Mouse (Mus musculus): Measurements from ENCODE around the gene Hspa1l. TPM values are rescaled to one million over a fixed set of nuclear protein-coding genes. Genes with fewer than 3 reads are reported as not detected.
"Not testable (repeated sequence)": the region's sequence is repeated elsewhere in the genome, so short reads cannot be mapped to it uniquely, and the experiment has no call there.

Hspa1l gene
- polyA plus RNA-seq, 1 experiment from 2014 or later: 2.1 TPM

DNA sequence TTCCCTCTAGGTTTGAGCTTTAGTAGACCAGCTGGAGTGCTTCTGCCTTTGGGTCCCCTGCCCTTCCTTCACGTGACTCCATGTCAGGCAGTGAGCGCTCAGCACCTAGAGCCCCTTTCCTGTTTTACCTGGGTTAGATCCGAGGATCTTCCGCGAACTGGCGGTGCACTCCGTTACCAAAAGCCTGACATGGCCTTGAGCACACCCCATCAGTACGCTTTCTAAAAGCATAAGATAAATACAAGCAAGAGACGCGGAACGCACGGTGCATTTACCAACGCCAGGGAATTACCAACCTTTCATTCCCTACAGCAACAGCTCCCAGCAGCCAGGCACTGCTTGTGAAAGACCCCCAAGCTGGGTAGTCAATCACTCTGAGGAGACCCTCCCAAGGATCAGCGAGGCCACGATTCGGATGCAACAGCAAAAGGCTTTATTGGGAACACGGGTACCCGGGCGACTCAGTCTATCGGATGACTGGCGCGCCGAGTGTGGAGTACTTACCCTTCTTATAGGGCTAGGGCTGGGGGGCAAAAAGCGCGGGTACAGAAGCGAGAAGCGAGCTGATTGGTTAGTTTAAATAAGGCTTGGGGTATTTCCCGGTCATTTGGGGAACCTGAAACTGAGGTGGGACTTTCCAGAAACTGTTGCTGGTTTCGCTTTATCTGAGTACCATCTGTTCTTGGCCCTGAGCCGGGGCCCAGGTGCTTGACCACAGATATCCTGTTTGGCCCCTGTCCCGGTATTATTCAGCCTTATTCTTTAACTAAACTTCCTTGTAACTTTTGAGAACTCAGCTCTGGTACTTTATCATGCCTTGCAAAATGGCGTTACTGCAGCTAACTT is 27.6 kb downstream of the Hspa1l start:
- not testable (repeated sequence) for ATAC-seq (ENCODE audit: extremely low read depth, insufficient number of reproducible peaks, low FRiP score, low TSS enrichment); H3K27me3 ChIP-seq (replicated peaks); H3K9me3 ChIP-seq
- H3K4me3 ChIP-seq: peak overlapping the region; percentile 93
- peaks cover 41% of the 10 kb centered on the region for H3K36me3 ChIP-seq
- WGBS: 18% methylated on average over 30 of the region's 32 CpGs
- H3K4me1 ChIP-seq: peaks cover 64% of the 10 kb centered on the region
- peak overlapping the region; percentile 100 for H3K4me2 ChIP-seq
- H3K9ac ChIP-seq: peak overlapping the region; percentile 99
- peak overlapping the region; percentile 96 for H3K27ac ChIP-seq (replicated peaks)

DNA sequence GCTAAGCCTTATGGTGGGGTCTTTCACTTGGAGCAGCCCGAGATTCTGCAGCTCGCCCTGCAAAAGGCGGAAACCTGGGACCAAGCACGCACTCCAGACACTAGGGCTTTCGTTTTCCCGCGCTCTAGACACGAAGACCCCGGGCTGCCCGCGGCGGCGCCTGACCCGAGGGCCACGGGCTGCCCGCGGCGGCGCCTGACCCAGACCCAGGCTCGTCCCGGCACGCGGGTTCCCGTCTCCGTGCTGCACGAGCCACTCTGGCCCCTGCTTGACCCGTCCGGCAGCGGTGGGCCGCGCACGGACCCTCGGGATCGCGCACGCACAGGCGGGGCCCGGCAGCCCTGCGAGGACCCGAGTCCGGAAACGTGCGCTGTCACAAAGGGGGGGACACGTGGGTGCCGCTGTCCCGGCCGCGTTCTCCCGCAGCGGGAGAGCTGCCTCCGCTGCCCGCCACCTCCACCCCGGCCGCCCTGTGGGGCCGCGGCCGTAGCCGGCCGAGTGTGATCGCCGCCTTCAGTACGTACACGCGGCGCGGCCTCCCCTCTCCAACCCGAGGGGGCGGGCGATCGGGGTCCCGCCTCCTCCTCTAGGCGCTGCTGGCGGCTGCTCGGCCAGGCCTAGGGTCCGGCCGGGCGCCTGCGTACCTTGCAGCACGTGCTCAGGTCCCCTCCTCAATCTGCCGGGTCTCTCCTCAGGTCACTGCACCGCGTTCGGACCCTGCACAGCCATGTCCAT is 28.4 kb downstream of the Hspa1l start, which contains the start of gene Vars:
TSS of gene Vars (plus strand) at position 271 of the 735 bp plus-strand sequence.
- peak within 1 kb of the TSS; percentile 96 for H3K27ac ChIP-seq (replicated peaks)
- H3K9me3 ChIP-seq: no peaks in the 10 kb centered on the region
- peaks cover 64% of the 10 kb centered on the region for H3K4me1 ChIP-seq
- WGBS: under 1% methylated on average over 83 of the region's 83 CpGs
- H3K9ac ChIP-seq: peak within 1 kb of the TSS; percentile 99
- no peaks in the 10 kb centered on the region for H3K27me3 ChIP-seq (replicated peaks)
- peak within 1 kb of the TSS; percentile 100 for H3K4me2 ChIP-seq
- ATAC-seq (ENCODE audit: extremely low read depth, insufficient number of reproducible peaks, low FRiP score, low TSS enrichment): peak; percentile 85
- H3K36me3 ChIP-seq: peaks cover 49% of the 10 kb centered on the region
- H3K4me3 ChIP-seq: peak within 1 kb of the TSS; percentile 93

DNA sequence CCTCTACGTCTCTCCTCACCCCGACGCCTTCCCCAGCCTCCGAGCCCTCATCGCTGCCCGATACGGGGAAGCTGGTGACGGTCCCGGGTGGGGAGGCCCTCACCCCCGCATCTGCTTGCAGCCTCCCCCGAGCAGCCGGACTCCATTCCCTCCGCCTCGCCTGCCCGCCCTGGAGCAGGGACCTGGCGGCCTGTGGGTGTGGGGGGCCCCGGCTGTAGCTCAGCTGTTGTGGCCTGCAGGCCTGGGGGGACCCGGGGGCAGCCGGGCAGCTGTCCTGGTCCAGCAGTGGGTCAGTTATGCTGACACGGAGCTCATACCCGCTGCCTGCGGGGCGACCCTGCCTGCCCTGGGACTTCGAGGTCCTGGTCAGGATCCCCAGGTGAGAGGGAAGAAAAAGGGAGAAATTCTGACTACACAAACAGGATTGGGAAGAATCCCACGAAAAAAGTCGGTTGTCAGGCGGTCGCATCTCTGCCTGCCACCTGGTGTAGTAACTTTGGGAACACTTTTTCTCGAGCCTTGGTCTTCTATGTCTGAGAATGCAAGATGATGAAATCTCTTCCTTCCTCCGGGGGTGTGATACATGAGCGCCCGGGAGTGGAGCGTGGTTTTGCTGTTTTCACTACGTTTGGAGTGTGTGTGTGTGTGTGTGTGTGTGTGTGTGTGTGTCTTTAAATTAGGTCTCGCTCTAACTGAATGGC is 29.1 kb downstream of the Hspa1l start:
- peak overlapping the region; percentile 93 for H3K4me3 ChIP-seq
- no peaks in the 10 kb centered on the region for H3K9me3 ChIP-seq
- peaks cover 61% of the 10 kb centered on the region for H3K4me1 ChIP-seq
- peaks cover 55% of the 10 kb centered on the region for H3K36me3 ChIP-seq
- no peaks in the 10 kb centered on the region for H3K27me3 ChIP-seq (replicated peaks)
- peak overlapping the region; percentile 100 for H3K4me2 ChIP-seq
- H3K9ac ChIP-seq: peak overlapping the region; percentile 99
- peak overlapping the region; percentile 96 for H3K27ac ChIP-seq (replicated peaks)
- ATAC-seq (ENCODE audit: extremely low read depth, insufficient number of reproducible peaks, low FRiP score, low TSS enrichment): peak; percentile 2; the same call in 1 of the 2 replicates
- WGBS: under 1% methylated on average over 35 of the region's 35 CpGs

DNA sequence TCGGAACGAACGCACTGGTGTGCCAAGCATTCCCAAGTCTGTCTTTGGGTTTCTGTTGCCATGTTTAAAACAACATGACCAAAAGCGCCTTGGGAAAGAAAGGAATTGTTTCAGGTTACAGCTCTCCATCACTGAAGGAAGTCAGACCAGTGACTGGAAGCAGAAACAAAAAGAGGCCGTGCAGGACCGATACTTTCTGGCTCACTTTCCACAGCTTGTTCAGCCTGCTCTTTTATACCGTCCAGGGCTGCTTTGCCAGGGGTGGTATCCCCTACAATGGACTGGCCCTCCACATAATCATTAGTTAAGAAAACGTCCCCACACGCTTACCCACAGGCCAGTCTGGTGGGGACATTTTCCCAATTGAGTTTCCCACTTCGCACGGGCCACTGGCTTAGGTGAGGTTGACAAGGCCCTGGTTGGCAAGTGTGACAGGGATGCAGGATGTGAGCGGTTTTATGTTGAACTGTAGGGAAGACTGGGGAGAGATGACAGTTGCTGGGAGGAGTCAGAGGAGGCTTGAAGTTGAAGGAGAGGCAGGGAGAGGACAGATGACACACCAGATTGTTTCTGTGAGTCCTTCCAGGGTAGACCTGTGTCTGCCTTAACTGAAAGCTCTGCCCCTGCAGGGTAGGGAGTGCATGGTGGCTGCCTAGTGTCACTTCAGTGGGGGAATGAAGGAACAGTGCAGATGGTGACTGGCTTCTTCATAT is 29.8 kb downstream of the Hspa1l start:
- WGBS: 9% methylated on average over 12 of the region's 12 CpGs
- peaks cover 54% of the 10 kb centered on the region for H3K4me1 ChIP-seq
- H3K27ac ChIP-seq (replicated peaks): peak overlapping the region; percentile 96
- peak overlapping the region; percentile 93 for H3K4me3 ChIP-seq
- H3K9me3 ChIP-seq: no peaks in the 10 kb centered on the region
- H3K27me3 ChIP-seq (replicated peaks): no peaks in the 10 kb centered on the region
- peaks cover 58% of the 10 kb centered on the region for H3K36me3 ChIP-seq
- ATAC-seq (ENCODE audit: extremely low read depth, insufficient number of reproducible peaks, low FRiP score, low TSS enrichment): no peak
- H3K4me2 ChIP-seq: peak overlapping the region; percentile 100
- H3K9ac ChIP-seq: peak overlapping the region; percentile 99

DNA sequence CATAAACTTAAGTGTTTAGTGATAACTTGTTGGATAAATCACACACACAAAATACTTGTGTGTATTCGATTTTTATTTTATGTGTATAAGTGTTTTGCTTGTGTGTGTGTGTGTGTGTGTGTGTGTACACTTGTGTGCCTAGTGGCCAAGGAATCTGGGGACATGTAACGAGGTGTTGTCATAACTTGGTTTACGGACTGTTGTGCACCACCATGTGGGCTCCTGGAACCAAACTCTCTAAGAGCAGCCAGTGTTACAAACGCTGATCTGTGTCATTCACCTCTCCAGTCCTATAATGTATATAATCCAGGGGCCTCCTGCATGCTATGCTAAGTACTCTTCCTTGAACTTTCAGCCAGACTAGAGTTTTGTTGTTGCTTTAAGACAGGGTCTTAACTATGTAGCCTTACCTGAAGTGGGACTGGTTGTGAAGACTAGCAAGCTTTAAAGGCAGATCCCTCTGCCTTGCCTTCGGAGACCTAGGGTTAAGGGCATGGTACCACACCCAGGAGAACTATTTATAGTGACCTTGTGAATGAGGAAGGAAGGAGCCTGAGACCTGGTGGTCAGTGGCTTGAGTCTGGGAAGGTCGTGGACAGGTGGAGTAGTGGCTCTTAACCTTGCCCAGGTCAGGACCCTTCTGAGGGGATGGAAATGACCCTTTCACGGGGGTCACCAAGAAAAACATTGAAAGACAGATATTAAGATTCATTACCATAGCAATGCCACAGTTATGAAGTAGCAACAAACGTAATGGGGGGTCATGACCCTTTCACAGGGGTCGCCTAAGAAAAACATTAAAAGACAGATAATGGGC is 30.7 kb downstream of the Hspa1l start:
- no peak for ATAC-seq (ENCODE audit: extremely low read depth, insufficient number of reproducible peaks, low FRiP score, low TSS enrichment)
- Histone ChIP-seq H3K4me2 (peak overlapping the region; percentile 100), H3K4me1 (peaks cover 45% of the 10 kb centered on the region), H3K9ac (peak overlapping the region; percentile 99), H3K9me3 (no peaks in the 10 kb centered on the region), H3K27ac (replicated peaks) (no peak overlapping the region), H3K27me3 (replicated peaks) (no peaks in the 10 kb centered on the region), H3K4me3 (peak overlapping the region; percentile 93), H3K36me3 (peaks cover 58% of the 10 kb centered on the region)
- WGBS: 61% methylated on average over 9 of the region's 9 CpGs

DNA sequence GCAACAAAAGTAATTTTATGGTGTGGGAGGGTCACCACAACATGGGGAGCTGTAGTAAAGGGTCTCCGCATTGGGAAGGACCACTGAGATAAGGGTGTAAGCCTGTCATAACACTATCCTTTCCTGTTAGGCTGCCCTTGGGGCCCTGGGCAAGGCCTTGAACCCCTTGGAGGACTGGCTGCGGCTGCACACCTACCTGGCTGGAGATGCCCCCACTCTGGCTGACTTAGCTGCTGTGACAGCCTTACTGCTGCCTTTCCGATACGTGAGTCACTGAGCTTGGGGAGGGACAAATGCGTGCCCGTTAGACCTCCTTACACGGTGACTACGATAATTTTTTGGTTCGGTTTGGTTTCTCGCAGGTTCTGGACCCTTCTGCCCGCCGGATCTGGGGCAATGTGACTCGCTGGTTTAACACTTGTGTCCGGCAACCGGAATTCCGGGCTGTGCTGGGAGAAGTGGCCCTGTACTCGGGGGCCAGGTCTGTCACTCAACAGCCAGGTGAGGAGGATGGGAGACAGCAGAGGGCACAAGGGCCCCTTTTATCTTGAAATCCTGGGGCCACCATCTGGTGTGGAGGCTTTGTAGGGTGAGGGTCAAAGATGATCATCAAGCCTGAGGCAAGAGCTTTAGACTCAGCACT is 31.7 kb downstream of the Hspa1l start:
- ATAC-seq (ENCODE audit: extremely low read depth, insufficient number of reproducible peaks, low FRiP score, low TSS enrichment): no peak
- WGBS: 89% methylated on average over 17 of the region's 17 CpGs
- Histone ChIP-seq H3K4me3 (no peak overlapping the region), H3K4me2 (no peak overlapping the region), H3K27me3 (replicated peaks) (no peaks in the 10 kb centered on the region), H3K4me1 (peaks cover 35% of the 10 kb centered on the region), H3K9ac (peak overlapping the region; percentile 40), H3K9me3 (no peaks in the 10 kb centered on the region), H3K36me3 (peaks cover 58% of the 10 kb centered on the region), H3K27ac (replicated peaks) (no peak overlapping the region)

DNA sequence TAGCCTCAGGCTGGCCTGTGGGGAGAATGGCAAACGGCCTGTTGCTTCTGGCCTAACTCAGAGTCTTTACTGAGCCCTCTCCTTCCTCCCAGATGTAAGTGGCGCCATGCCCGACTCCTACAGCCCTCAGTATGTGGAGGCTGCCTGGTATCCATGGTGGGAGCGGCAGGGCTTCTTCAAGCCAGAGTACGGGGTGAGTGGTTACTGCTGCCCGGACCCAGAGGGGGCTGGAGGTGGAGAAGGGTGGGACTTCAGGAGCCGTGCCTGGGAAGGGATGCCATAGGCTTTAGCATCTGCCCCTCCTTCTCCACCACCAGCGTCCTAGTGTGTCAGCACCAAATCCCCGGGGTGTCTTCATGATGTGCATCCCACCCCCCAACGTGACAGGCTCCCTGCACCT is 32.7 kb downstream of the Hspa1l start:
- Histone ChIP-seq H3K27me3 (replicated peaks) (no peaks in the 10 kb centered on the region), H3K9ac (no peak overlapping the region), H3K9me3 (no peaks in the 10 kb centered on the region), H3K4me3 (no peak overlapping the region), H3K27ac (replicated peaks) (no peak overlapping the region), H3K36me3 (peaks cover 67% of the 10 kb centered on the region), H3K4me2 (no peak overlapping the region), H3K4me1 (peaks cover 26% of the 10 kb centered on the region)
- ATAC-seq (ENCODE audit: extremely low read depth, insufficient number of reproducible peaks, low FRiP score, low TSS enrichment): no peak
- 93% methylated on average over 10 of the region's 10 CpGs for WGBS

DNA sequence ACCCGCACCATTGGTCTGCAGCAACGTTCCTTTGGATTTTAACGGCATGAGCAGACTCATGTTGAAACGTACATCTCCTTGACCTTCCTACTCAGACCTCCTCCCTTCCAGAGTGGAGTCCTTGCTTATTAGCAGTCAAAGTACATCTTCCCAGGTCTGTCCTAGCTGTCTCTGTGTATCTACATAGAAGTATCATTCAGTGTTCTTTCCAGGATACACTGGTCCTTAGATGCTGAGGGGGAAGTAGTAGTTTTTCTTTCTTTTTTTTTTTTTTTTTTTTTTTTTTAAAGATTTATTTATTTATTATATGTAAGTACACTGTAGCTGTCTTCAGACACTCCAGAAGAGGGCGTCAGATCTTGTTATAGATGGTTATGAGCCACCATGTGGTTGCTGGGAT is 33.4 kb downstream of the Hspa1l start:
- not testable (repeated sequence) for H3K4me3 ChIP-seq; H3K4me2 ChIP-seq; ATAC-seq (ENCODE audit: extremely low read depth, insufficient number of reproducible peaks, low FRiP score, low TSS enrichment); H3K9ac ChIP-seq; H3K27ac ChIP-seq (replicated peaks); H3K27me3 ChIP-seq (replicated peaks); H3K9me3 ChIP-seq
- Histone ChIP-seq H3K36me3 (peaks cover 74% of the 10 kb centered on the region), H3K4me1 (peaks cover 25% of the 10 kb centered on the region)
- 89% methylated on average over 4 of the region's 5 CpGs for WGBS

DNA sequence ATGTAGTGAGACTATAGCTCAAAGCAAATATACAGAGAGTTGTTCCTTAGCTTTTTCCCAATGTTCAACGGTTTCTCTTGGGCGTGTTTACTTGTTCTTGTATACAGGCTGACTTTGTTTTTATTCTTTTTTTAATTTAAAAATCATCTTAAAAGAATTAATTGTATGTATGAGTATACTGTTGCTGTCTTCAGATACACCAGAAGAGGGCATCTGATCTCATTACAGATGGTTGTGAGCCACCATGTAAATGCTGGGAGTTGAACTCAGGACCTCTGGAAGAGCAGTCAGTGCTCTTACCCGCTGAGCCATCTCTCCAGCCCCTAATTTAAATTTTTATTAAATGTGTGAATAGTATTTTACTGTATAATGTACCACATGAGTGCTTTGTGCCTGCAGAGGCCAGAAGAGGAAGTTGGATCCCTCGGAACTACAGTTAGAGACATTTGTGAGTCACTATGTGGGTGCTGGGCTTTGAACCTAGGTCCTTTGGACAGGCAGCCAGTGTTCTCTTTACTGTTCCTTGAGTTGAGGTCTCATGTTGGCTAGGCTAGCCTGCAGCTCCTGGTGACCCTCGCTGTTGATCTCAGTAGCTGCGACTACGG is 35.0 kb downstream of the Hspa1l start:
- Histone ChIP-seq H3K27ac (replicated peaks) (no peak overlapping the region), H3K4me1 (peaks cover 14% of the 10 kb centered on the region), H3K4me2 (no peak overlapping the region), H3K4me3 (no peak overlapping the region), H3K27me3 (replicated peaks) (no peaks in the 10 kb centered on the region), H3K36me3 (peaks cover 90% of the 10 kb centered on the region), H3K9me3 (no peaks in the 10 kb centered on the region), H3K9ac (no peak overlapping the region)
- 94% methylated on average over 7 of the region's 7 CpGs for WGBS
- no peak for ATAC-seq (ENCODE audit: extremely low read depth, insufficient number of reproducible peaks, low FRiP score, low TSS enrichment)
